Mouse (Mus musculus) midbrain, embryonic 12.5 days (tissue): ENCODE results near the gene Cacna1c. TPM values are rescaled to one million over a fixed set of nuclear protein-coding genes. Genes with fewer than 3 reads are reported as not detected.

Source experiments
- ATAC-seq: fragments of 200-750 bp; cut with Nextera tagmentation; 2 replicates; pipeline ENCODE4 v1.8.0; 2017; ENCODE audit warnings: low read depth, moderate TSS enrichment, moderate library complexity; ENCODE audit not compliant: low FRiP score
- H3K27ac ChIP-seq: fragments of 300-500 bp; sonication (generic); replicated peaks from 2 replicates; pipeline ENCODE4 v1.5.1; 2016; ENCODE audit warnings: mild to moderate bottlenecking
- H3K27me3 ChIP-seq: fragments of 300-500 bp; sonication (generic); 2 replicates; pipeline ENCODE4 v1.6.1; 2016; ENCODE audit warnings: mild to moderate bottlenecking
- H3K36me3 ChIP-seq: fragments of 300-500 bp; sonication (generic); 2 replicates; pipeline ENCODE4 v1.6.1; 2016
- H3K4me1 ChIP-seq: fragments of 300-500 bp; sonication (generic); 2 replicates; pipeline ENCODE4 v1.6.1; 2016
- H3K4me2 ChIP-seq: fragments of 300-500 bp; sonication (generic); replicated peaks from 2 replicates; pipeline ENCODE4 v1.6.1; 2016; ENCODE audit warnings: mild to moderate bottlenecking, moderate library complexity
- H3K4me3 ChIP-seq: fragments of 300-500 bp; sonication (generic); 2 replicates; pipeline ENCODE4 v1.5.1; 2016; ENCODE audit warnings: mild to moderate bottlenecking
- H3K9ac ChIP-seq: fragments of 300-500 bp; sonication (generic); replicated peaks from 2 replicates; pipeline ENCODE4 v1.6.1; 2016; ENCODE audit warnings: mild to moderate bottlenecking, moderate library complexity
- H3K9me3 ChIP-seq: fragments of 300-500 bp; sonication (generic); 2 replicates; pipeline ENCODE4 v1.6.1; 2016; ENCODE audit warnings: mild to moderate bottlenecking
- WGBS: fragments of 180-500 bp; shearing (Covaris S2); methylation state at CpG from one replicate; pipeline ENCODE4 v1.1.7; 2016; 5-methylcytosine and 5-hydroxymethylcytosine counted together
- polyA plus RNA-seq: library from polyadenylated mRNA; unstranded; fragments of >200 nt; fragmentation: Nextera tagmentation; extraction: Ambion mirVana; gene quantifications from 2 replicates; pipeline ENCODE4 v1.2.1, GENCODE M21; 2016

Cacna1c gene
- polyA plus RNA-seq, 1 experiment from 2014 or later: 5.1 TPM

DNA sequence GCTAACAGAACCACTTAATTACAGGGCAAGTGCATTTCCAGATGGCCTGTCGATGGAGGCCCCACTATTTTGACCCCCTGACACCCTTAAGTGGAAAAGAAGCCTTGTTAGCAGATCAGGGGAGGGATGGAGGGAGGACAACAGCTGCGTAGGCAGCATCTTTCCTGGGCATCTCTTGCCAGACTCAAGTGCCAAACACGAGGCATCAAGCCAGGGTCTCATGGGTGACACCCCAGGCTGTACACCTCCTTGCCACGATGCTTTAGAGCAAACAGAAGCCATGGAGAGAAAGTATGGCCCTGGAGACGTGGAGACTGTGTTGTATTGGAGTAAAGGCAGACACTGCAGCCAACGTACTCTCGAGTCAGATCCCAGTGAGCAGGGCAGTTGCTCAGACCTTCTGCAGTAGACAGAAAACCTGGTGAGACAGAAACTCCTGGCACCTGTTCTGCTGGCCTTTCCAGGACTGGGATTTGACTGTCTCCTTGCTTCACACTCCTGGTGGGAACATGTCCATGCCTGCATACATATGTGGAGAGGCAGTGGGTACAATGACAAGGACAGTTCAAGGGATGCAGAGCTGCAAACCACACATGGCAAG is 325.9 kb downstream of the Cacna1c start:
- Histone ChIP-seq H3K4me3 (no peak overlapping the region), H3K4me1 (peaks cover 7% of the 10 kb centered on the region; the same call in 1 of the 2 replicates), H3K36me3 (no peaks in the 10 kb centered on the region), H3K9me3 (no peaks in the 10 kb centered on the region), H3K4me2 (no peak overlapping the region), H3K27ac (no peak overlapping the region), H3K9ac (no peak overlapping the region), H3K27me3 (no peaks in the 10 kb centered on the region)
- WGBS: 71% methylated on average over 7 of the region's 7 CpGs
- ATAC-seq: no peak

GRCm38 (mm10) chr6:118867384-118867783 is 328.8 kb downstream of the Cacna1c start:
- no peaks in the 10 kb centered on the region for H3K9me3 ChIP-seq
- peaks cover 7% of the 10 kb centered on the region; the same call in 1 of the 2 replicates for H3K4me1 ChIP-seq
- H3K4me2 ChIP-seq: no peak overlapping the region
- H3K27ac ChIP-seq: no peak overlapping the region
- no peak overlapping the region for H3K4me3 ChIP-seq
- no peaks in the 10 kb centered on the region for H3K27me3 ChIP-seq
- 78% methylated on average over 7 of the region's 7 CpGs for WGBS
- no peak overlapping the region for H3K9ac ChIP-seq
- no peak for ATAC-seq
- no peaks in the 10 kb centered on the region for H3K36me3 ChIP-seq

GRCm38 (mm10) chr6:118866889-118867288 is 329.3 kb downstream of the Cacna1c start:
- no peak overlapping the region for H3K9ac ChIP-seq
- no peak overlapping the region for H3K4me3 ChIP-seq
- no peaks in the 10 kb centered on the region for H3K36me3 ChIP-seq
- H3K9me3 ChIP-seq: no peaks in the 10 kb centered on the region
- no peak overlapping the region for H3K4me2 ChIP-seq
- no peak for ATAC-seq
- 80% methylated on average over 3 of the region's 3 CpGs for WGBS
- H3K4me1 ChIP-seq: peaks cover 7% of the 10 kb centered on the region; the same call in 1 of the 2 replicates
- no peak overlapping the region for H3K27ac ChIP-seq
- no peaks in the 10 kb centered on the region for H3K27me3 ChIP-seq

GRCm38 (mm10) chr6:118865777-118866380 is 330.3 kb downstream of the Cacna1c start:
- H3K27me3 ChIP-seq: no peaks in the 10 kb centered on the region
- peaks cover 7% of the 10 kb centered on the region; the same call in 1 of the 2 replicates for H3K4me1 ChIP-seq
- H3K9me3 ChIP-seq: no peaks in the 10 kb centered on the region
- ATAC-seq: no peak
- H3K4me3 ChIP-seq: no peak overlapping the region
- H3K36me3 ChIP-seq: no peaks in the 10 kb centered on the region
- H3K27ac ChIP-seq: no peak overlapping the region
- WGBS: 89% methylated on average over 5 of the region's 5 CpGs
- no peak overlapping the region for H3K9ac ChIP-seq
- no peak overlapping the region for H3K4me2 ChIP-seq

DNA sequence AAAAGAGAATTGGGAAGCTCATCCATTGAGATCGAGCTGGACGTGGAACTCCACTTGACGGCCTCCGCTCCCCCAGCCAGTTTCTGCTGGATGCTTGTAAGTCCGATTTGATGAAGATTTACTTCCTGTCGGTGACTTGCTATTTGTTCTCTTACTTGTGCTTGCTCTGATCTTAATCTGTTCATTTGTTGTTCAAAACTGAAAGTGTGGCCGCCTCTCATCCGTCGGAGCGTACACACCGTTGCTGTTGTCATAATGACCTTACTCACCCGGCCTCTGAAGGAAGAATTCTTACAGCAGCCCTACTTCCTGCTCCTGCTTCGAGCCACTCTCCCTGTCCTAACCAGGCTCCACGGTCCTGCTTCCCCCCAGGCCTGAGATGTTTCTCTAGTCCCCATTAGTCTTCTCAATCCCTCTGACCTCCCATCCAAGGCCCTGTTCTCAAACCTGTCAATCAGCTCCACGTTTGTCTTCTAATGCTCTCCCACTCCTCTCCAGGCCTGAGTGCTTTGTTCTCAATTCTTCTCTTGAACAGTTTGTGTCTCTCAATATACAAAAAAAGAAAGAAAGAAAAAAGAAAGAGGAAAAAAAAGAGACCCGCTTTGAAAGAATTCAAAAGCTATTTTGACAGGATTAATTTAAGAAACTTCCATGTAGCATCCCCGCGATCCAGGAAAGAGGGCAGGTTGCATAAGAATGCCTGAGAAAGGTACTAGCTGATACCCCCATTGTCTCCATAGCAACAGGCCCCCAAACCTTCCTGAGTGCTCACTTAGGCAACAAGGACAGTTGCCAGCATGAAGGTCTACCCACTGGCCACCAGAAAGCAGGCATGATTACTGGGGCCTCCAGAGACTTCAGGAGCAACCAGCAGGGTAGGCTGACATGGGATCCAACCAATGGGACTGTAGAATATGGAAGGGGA is 331.3 kb downstream of the Cacna1c start:
- no peaks in the 10 kb centered on the region for H3K36me3 ChIP-seq
- no peak overlapping the region for H3K27ac ChIP-seq
- no peak overlapping the region for H3K4me3 ChIP-seq
- no peak overlapping the region for H3K4me2 ChIP-seq
- ATAC-seq: no peak
- no peak overlapping the region for H3K9ac ChIP-seq
- H3K27me3 ChIP-seq: no peaks in the 10 kb centered on the region
- no peaks in the 10 kb centered on the region for H3K9me3 ChIP-seq
- WGBS: 61% methylated on average over 18 of the region's 18 CpGs
- H3K4me1 ChIP-seq: peaks cover 5% of the 10 kb centered on the region; the same call in 1 of the 2 replicates

GRCm38 (mm10) chr6:118862727-118863126 is 333.5 kb downstream of the Cacna1c start:
- WGBS: 89% methylated on average over 9 of the region's 9 CpGs
- Histone ChIP-seq H3K36me3 (no peaks in the 10 kb centered on the region), H3K27ac (no peak overlapping the region)

DNA sequence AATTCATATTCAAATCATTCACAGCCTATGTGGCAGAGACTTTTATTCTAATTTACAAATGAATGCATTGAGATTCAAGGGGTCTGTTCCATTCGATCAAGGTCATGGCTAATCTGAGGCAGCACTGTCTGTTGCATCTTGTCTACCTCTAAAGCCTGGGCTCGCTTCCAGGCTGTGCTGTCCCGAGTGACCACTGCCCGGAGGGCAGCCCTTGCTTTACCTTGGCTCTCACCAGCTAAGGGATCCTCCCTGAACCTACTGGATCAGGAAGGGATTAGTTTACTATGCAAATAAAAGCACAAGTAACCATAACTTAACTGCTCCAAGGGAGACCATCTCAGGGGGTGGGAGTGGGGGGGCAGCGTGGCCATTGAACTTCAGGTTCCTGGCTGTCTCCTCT is 334.1 kb downstream of the Cacna1c start:
- Histone ChIP-seq H3K4me3 (no peak overlapping the region), H3K36me3 (no peaks in the 10 kb centered on the region), H3K27me3 (no peaks in the 10 kb centered on the region), H3K9me3 (no peaks in the 10 kb centered on the region), H3K9ac (no peak overlapping the region), H3K4me1 (no peaks in the 10 kb centered on the region), H3K27ac (no peak overlapping the region), H3K4me2 (no peak overlapping the region)
- WGBS: 63% methylated on average over 5 of the region's 5 CpGs
- no peak for ATAC-seq

More at GRCm38 (mm10) chr6:118862727-118863126, 333.5 kb downstream of the Cacna1c start:
- no peak overlapping the region for H3K4me3 ChIP-seq
- H3K4me2 ChIP-seq: no peak overlapping the region
- H3K9ac ChIP-seq: no peak overlapping the region
- no peak for ATAC-seq
- H3K27me3 ChIP-seq: no peaks in the 10 kb centered on the region
- no peaks in the 10 kb centered on the region for H3K9me3 ChIP-seq
- H3K4me1 ChIP-seq: peaks cover 3% of the 10 kb centered on the region; the same call in 1 of the 2 replicates

DNA sequence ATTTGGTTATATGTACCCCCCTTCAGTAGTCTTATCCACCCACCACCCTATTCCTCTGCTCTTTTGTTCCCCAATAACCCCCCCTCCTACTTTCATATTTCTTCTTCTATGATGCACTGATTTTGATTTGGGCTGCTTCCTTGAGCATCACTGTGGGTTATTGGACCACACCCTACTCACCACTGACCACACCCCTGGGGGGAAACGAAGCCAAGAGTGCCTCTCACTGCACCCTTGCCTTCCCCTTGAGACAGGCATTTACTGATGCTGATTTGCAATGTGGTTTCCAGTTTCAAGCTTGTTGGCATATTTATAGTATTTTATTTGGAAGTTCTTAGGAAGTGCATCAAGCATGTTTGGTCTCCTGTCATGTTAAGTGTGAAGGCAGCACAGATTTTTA is 337.8 kb downstream of the Cacna1c start:
- H3K9me3 ChIP-seq: no peaks in the 10 kb centered on the region
- ATAC-seq: no peak
- 83% methylated on average over 1 of the region's 1 CpGs for WGBS
- H3K9ac ChIP-seq: no peak overlapping the region
- H3K4me3 ChIP-seq: no peak overlapping the region
- H3K4me1 ChIP-seq: no peaks in the 10 kb centered on the region
- no peaks in the 10 kb centered on the region for H3K36me3 ChIP-seq
- no peaks in the 10 kb centered on the region for H3K27me3 ChIP-seq
- H3K27ac ChIP-seq: no peak overlapping the region
- no peak overlapping the region for H3K4me2 ChIP-seq

- Histone ChIP-seq H3K4me1 (peaks cover 5% of the 10 kb centered on the region; the same call in 1 of the 2 replicates), H3K4me3 (no peak overlapping the region), H3K27me3 (no peaks in the 10 kb centered on the region), H3K9me3 (no peaks in the 10 kb centered on the region), H3K36me3 (no peaks in the 10 kb centered on the region), H3K27ac (no peak overlapping the region), H3K9ac (no peak overlapping the region), H3K4me2 (no peak overlapping the region)
- ATAC-seq: no peak
- WGBS: 66% methylated on average over 6 of the region's 6 CpGs
Measured at GRCm38 (mm10) chr6:118852131-118852530, 344.1 kb downstream of the Cacna1c start.

DNA sequence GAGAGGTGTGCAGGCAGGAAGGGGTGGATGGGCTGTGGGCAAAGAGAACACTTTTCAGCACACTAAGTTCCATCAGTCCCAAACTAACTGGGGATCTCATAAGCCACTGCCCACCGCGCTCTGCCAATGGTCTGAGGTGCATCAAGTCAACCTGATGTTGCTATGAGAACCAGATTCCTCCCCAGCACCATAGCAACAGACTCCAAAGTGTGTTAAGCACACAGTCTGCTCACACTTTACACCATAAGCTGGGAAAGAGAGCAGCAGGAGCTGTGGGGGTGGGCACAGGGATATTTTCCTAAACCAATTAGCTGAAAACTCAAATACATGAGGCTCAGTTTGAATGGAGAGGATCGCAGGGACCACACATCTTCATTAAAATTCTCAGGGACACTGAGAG is 345.1 kb downstream of the Cacna1c start:
- Histone ChIP-seq H3K4me1 (peaks cover 11% of the 10 kb centered on the region), H3K9ac (no peak overlapping the region), H3K36me3 (no peaks in the 10 kb centered on the region), H3K4me2 (no peak overlapping the region), H3K4me3 (no peak overlapping the region), H3K9me3 (no peaks in the 10 kb centered on the region), H3K27ac (no peak overlapping the region), H3K27me3 (no peaks in the 10 kb centered on the region)
- WGBS: 57% methylated on average over 3 of the region's 3 CpGs
- no peak for ATAC-seq

- H3K36me3 ChIP-seq: no peaks in the 10 kb centered on the region
- no peak overlapping the region for H3K27ac ChIP-seq
- H3K4me1 ChIP-seq: peaks cover 23% of the 10 kb centered on the region
- WGBS: 82% methylated on average over 2 of the region's 2 CpGs
- no peak for ATAC-seq
- no peak overlapping the region for H3K9ac ChIP-seq
- no peaks in the 10 kb centered on the region for H3K27me3 ChIP-seq
- no peak overlapping the region for H3K4me2 ChIP-seq
- no peak overlapping the region for H3K4me3 ChIP-seq
- no peaks in the 10 kb centered on the region for H3K9me3 ChIP-seq
Measured at GRCm38 (mm10) chr6:118848640-118849039, 347.6 kb downstream of the Cacna1c start.

DNA sequence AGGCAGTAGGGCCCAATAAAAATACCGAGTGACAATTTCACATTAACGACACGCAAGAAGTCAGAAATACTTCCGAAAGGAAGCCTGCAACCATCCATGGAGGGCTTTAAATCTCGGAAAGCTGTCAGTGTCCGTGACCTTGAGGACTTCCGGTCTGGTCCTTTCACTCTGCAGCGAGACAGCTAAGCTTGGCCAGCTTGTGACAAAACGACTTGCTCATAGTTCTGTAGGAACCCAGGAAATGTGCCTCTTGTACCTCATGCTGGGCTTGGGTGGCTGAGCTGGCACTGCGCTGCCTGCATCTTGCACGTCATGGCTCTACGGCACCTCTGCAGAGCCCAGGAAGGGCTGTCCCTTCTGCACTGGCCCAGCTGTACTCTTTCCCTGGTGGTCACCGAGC is 348.5 kb downstream of the Cacna1c start:
- Histone ChIP-seq H3K9ac (no peak overlapping the region), H3K9me3 (no peaks in the 10 kb centered on the region), H3K4me1 (peaks cover 23% of the 10 kb centered on the region), H3K4me3 (no peak overlapping the region), H3K36me3 (no peaks in the 10 kb centered on the region), H3K27me3 (no peaks in the 10 kb centered on the region), H3K27ac (no peak overlapping the region), H3K4me2 (no peak overlapping the region)
- 88% methylated on average over 13 of the region's 13 CpGs for WGBS
- ATAC-seq: no peak
